Mouse (Mus musculus): ENCODE measurements around the gene Ctdnep1. TPM values are rescaled to one million over a fixed set of nuclear protein-coding genes. Genes with fewer than 3 reads are reported as not detected.

Gene Ctdnep1
- total and polyA plus RNA-seq, 3 experiments = 37.4 to 274 (median 164) TPM

DNA sequence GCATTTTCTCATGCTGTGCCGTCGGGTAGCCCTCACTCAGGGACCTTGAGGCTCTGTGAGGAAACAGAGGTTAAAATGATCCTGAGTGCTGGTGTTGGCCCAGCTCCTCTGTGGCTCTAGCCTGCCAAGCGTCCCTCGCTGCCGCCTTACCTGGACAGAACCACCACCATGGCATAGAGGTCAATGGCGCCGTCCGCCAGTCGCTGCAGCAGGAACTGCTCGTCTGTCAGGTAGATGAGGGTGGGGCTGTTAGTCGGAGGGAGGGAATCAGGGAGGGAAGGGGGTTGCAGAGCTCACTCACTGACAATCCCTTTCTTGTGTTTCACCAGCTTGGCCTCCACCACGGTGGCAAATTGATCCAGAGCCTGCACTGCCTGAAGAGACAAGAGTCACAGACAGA is 29.6 kb downstream of the Ctdnep1 start:
- no peaks in the 10 kb centered on the region for H3K9me3 ChIP-seq (replicated peaks)
- H3K4me1 ChIP-seq (ENCODE audit: insufficient read depth, low read depth, low read length) = peaks cover 28% of the 10 kb centered on the region
- no peaks in the 10 kb centered on the region for H3K27me3 ChIP-seq (ENCODE audit: insufficient read depth, low read length)
- no peak for TF ChIP-seq GATA2 (IDR thresholded peaks at IDR 0.05; ENCODE audit: borderline replicate concordance, low read depth, low read length)
- TF ChIP-seq TAL1 (conservative IDR thresholded peaks at IDR 0.05; ENCODE audit: low read depth, low read length) = no peak
- TF ChIP-seq CTCF (IDR thresholded peaks at IDR 0.05; ENCODE audit: low read depth, low read length) = no peak
- TF ChIP-seq GATA1 (IDR thresholded peaks at IDR 0.05; ENCODE audit: borderline replicate concordance, low read length) = no peak
- no peak for TF ChIP-seq POLR2AphosphoS5 (IDR thresholded peaks at IDR 0.05; ENCODE audit: insufficient replicate concordance, low read depth, low read length)
- DNase-seq (ENCODE audit: low spot score) (no peak), ATAC-seq (ENCODE audit: extremely low read depth, insufficient number of reproducible peaks, low FRiP score, poor library complexity, severe bottlenecking) (no peak)
- H3K36me3 ChIP-seq (replicated peaks) = peaks cover 90% of the 10 kb centered on the region
- no peak overlapping the region for H3K4me3 ChIP-seq (ENCODE audit: low read depth, low read length)

DNA sequence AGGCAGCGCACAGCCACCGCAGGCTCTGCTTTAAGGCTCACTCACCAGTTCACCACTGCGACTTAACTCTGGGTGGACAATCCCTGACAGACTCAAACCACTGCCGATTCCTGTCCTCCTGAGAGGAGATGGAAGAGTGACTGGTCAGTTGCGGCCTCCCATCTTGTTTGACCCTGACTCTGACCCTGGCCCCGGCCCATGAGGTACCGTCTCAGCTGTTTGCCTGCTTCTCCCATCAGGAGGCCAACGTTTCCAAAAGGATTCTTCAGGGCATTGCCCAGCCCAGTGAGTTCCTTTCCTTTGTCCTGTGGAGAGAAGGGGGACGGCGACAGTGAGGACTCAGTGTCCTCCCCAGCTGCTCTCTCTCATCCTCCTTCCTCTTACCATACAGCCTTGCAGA is 30.0 kb downstream of the Ctdnep1 start:
- Histone ChIP-seq H3K27me3 (ENCODE audit: insufficient read depth, low read length) (no peaks in the 10 kb centered on the region), H3K4me3 (ENCODE audit: low read depth, low read length) (no peak overlapping the region), H3K9me3 (replicated peaks) (no peaks in the 10 kb centered on the region), H3K4me1 (ENCODE audit: insufficient read depth, low read depth, low read length) (peaks cover 25% of the 10 kb centered on the region), H3K36me3 (replicated peaks) (peaks cover 86% of the 10 kb centered on the region)
- DNase-seq (ENCODE audit: low spot score) = no peak
- no peak for ATAC-seq (ENCODE audit: extremely low read depth, insufficient number of reproducible peaks, low FRiP score, poor library complexity, severe bottlenecking)
- no peak for TF ChIP-seq TAL1 (conservative IDR thresholded peaks at IDR 0.05; ENCODE audit: low read depth, low read length)
- TF ChIP-seq POLR2AphosphoS5 (IDR thresholded peaks at IDR 0.05; ENCODE audit: insufficient replicate concordance, low read depth, low read length) = no peak
- no peak for TF ChIP-seq GATA1 (IDR thresholded peaks at IDR 0.05; ENCODE audit: borderline replicate concordance, low read length)
- TF ChIP-seq CTCF (IDR thresholded peaks at IDR 0.05; ENCODE audit: low read depth, low read length) = no peak
- TF ChIP-seq GATA2 (IDR thresholded peaks at IDR 0.05; ENCODE audit: borderline replicate concordance, low read depth, low read length) = no peak

DNA sequence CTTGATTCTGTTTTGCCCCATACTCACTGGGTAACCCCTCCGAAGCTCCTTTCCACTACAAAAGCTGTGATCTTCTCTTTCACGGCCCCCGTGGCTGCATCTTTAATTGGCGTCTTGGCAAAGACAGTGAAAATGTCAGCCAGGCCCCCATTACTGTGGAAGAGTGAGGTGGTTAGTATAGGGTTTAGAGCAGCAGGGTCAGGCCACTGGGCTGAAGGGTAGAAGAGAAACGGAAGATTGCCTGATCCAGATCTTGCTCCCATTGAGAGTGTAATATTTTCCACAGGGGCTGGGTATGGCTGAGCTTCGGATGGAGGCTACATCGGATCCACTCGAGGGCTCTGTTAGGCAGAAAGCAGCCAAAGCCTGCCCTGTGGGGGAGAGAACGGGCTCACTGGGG is 32.0 kb downstream of the Ctdnep1 start:
- Histone ChIP-seq H3K27me3 (ENCODE audit: insufficient read depth, low read length) (no peaks in the 10 kb centered on the region), H3K36me3 (replicated peaks) (peaks cover 66% of the 10 kb centered on the region), H3K4me1 (ENCODE audit: insufficient read depth, low read depth, low read length) (peaks cover 34% of the 10 kb centered on the region), H3K4me3 (ENCODE audit: low read depth, low read length) (no peak overlapping the region), H3K9me3 (replicated peaks) (no peaks in the 10 kb centered on the region)
- TF ChIP-seq GATA1 (IDR thresholded peaks at IDR 0.05; ENCODE audit: borderline replicate concordance, low read length) = no peak
- TF ChIP-seq POLR2AphosphoS5 (IDR thresholded peaks at IDR 0.05; ENCODE audit: insufficient replicate concordance, low read depth, low read length) = no peak
- no peak for TF ChIP-seq GATA2 (IDR thresholded peaks at IDR 0.05; ENCODE audit: borderline replicate concordance, low read depth, low read length)
- no peak for TF ChIP-seq CTCF (IDR thresholded peaks at IDR 0.05; ENCODE audit: low read depth, low read length)
- no peak for TF ChIP-seq TAL1 (conservative IDR thresholded peaks at IDR 0.05; ENCODE audit: low read depth, low read length)
- ATAC-seq (ENCODE audit: extremely low read depth, insufficient number of reproducible peaks, low FRiP score, poor library complexity, severe bottlenecking) (no peak), DNase-seq (ENCODE audit: low spot score) (no peak)

DNA sequence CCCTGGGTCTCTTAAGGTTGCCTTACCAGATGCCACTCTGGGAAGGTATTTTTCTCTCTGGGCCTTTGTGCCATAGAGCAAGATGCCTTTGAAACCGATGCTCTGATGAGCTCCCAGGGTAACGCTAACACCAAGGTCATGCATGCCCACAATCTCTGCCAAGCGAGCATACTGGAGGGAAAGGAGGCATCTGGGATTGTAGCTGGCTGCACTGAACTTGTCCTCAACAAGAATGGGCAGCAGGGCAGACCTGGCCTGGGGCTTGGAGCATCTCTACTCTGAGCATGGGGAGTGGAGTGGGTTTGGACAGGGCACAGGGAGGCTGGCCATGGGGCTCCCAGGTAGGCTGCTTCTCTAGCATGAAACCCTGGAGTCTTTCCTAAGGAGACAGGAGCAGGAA is 32.5 kb downstream of the Ctdnep1 start:
- Histone ChIP-seq H3K4me1 (ENCODE audit: insufficient read depth, low read depth, low read length) (peaks cover 38% of the 10 kb centered on the region), H3K36me3 (replicated peaks) (peaks cover 61% of the 10 kb centered on the region), H3K27me3 (ENCODE audit: insufficient read depth, low read length) (no peaks in the 10 kb centered on the region), H3K9me3 (replicated peaks) (no peaks in the 10 kb centered on the region), H3K4me3 (ENCODE audit: low read depth, low read length) (no peak overlapping the region)
- ATAC-seq (ENCODE audit: extremely low read depth, insufficient number of reproducible peaks, low FRiP score, poor library complexity, severe bottlenecking) (no peak), DNase-seq (ENCODE audit: low spot score) (no peak)
- TF ChIP-seq GATA2 (IDR thresholded peaks at IDR 0.05; ENCODE audit: borderline replicate concordance, low read depth, low read length) (no peak), TAL1 (conservative IDR thresholded peaks at IDR 0.05; ENCODE audit: low read depth, low read length) (no peak), GATA1 (IDR thresholded peaks at IDR 0.05; ENCODE audit: borderline replicate concordance, low read length) (no peak), POLR2AphosphoS5 (IDR thresholded peaks at IDR 0.05; ENCODE audit: insufficient replicate concordance, low read depth, low read length) (no peak), CTCF (IDR thresholded peaks at IDR 0.05; ENCODE audit: low read depth, low read length) (no peak)

DNA sequence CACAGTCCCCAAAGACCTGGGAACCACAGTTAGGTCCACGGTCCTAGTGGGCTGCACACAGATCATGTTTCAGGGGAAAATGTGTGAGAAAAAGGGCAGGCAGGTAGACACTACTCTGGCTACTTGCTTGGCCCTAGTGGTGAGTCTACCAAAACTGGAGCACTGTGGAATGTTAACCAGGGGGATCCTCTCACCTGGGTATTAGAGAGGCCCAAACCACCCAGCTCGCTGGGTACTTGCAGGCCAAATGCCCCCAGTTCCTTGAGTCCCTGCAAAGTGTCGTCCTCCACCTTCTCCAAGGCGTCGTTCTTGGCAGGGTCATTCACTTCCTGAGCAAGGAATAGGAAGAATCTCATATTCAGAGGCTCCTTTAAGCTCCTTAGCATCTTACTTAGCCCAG is 33.1 kb downstream of the Ctdnep1 start:
- Histone ChIP-seq H3K4me3 (ENCODE audit: low read depth, low read length) (no peak overlapping the region), H3K4me1 (ENCODE audit: insufficient read depth, low read depth, low read length) (peaks cover 44% of the 10 kb centered on the region), H3K36me3 (replicated peaks) (peaks cover 55% of the 10 kb centered on the region), H3K9me3 (replicated peaks) (no peaks in the 10 kb centered on the region), H3K27me3 (ENCODE audit: insufficient read depth, low read length) (no peaks in the 10 kb centered on the region)
- DNase-seq (ENCODE audit: low spot score) (no peak), ATAC-seq (ENCODE audit: extremely low read depth, insufficient number of reproducible peaks, low FRiP score, poor library complexity, severe bottlenecking) (no peak)
- TF ChIP-seq GATA1 (IDR thresholded peaks at IDR 0.05; ENCODE audit: borderline replicate concordance, low read length) = no peak
- no peak for TF ChIP-seq POLR2AphosphoS5 (IDR thresholded peaks at IDR 0.05; ENCODE audit: insufficient replicate concordance, low read depth, low read length)
- no peak for TF ChIP-seq TAL1 (conservative IDR thresholded peaks at IDR 0.05; ENCODE audit: low read depth, low read length)
- no peak for TF ChIP-seq CTCF (IDR thresholded peaks at IDR 0.05; ENCODE audit: low read depth, low read length)
- TF ChIP-seq GATA2 (IDR thresholded peaks at IDR 0.05; ENCODE audit: borderline replicate concordance, low read depth, low read length) = no peak

DNA sequence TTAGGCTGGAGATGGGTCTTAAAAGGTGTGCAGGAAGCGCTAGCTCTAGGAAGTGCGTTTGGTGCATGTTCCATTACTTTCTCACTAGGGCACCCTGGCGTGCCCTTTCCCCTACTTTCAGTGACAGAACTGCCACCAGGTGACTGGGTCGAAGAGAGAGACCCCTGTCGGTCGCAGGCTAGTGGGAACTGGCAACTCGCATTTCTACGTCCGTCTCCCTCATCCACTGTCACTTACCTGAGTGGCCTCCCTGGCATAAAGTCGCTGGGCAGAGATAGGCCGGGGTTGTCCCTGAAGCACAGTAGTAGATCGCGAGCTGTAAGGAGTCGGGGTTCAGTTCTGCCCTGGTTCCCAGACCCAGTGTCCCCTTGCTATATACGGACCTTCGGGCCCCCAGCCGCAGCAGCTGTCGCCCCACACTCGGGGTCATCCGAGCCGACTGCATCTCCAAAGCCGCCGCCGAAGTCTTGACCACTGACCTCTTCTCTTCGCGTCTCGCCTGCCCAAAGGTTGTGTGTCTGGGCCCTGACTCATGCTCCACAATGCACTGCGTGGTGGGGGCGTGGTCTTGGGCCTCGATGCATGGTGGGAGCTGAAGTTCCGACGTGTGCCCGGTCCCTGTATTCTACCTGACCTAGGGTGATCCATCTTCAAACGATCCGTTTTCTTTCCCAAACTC is 34.1 kb downstream of the Ctdnep1 start, which contains the start of gene Acadvl:
Gene Acadvl (minus strand): TSS at position 532 of the 679 bp plus-strand sequence.
- peak within 1 kb of the TSS; percentile 79 for H3K4me3 ChIP-seq (ENCODE audit: low read depth, low read length)
- peaks cover 45% of the 10 kb centered on the region for H3K36me3 ChIP-seq (replicated peaks)
- peak; percentile 69 for ATAC-seq (ENCODE audit: extremely low read depth, insufficient number of reproducible peaks, low FRiP score, poor library complexity, severe bottlenecking)
- no peak for TF ChIP-seq GATA2 (IDR thresholded peaks at IDR 0.05; ENCODE audit: borderline replicate concordance, low read depth, low read length)
- TF ChIP-seq TAL1 (conservative IDR thresholded peaks at IDR 0.05; ENCODE audit: low read depth, low read length) = no peak
- no peak for TF ChIP-seq POLR2AphosphoS5 (IDR thresholded peaks at IDR 0.05; ENCODE audit: insufficient replicate concordance, low read depth, low read length)
- H3K4me1 ChIP-seq (ENCODE audit: insufficient read depth, low read depth, low read length) = peaks cover 52% of the 10 kb centered on the region
- H3K27me3 ChIP-seq (ENCODE audit: insufficient read depth, low read length) = no peaks in the 10 kb centered on the region
- peak; percentile 73 for DNase-seq (ENCODE audit: low spot score)
- H3K9me3 ChIP-seq (replicated peaks) = no peaks in the 10 kb centered on the region
